Mouse (Mus musculus): Measurements from ENCODE around the gene 9930111J21Rik1. TPM values are rescaled to one million over a fixed set of nuclear protein-coding genes. Genes with fewer than 3 reads are reported as not detected.
A peak's percentile ranks its signal among the peaks of the same experiment; 100 is the strongest.
"Not testable (repeated sequence)": the region's sequence is repeated elsewhere in the genome, so short reads cannot be mapped to it uniquely, and the experiment has no call there.

Gene 9930111J21Rik1
- polyA plus RNA-seq, 1 experiment from 2014 or later: 0.54 TPM

- H3K9me3 ChIP-seq (replicated peaks); DNase-seq; H3K4me3 ChIP-seq (replicated peaks); H3K27ac ChIP-seq; H3K4me2 ChIP-seq; ATAC-seq (ENCODE audit: low read depth); H3K36me3 ChIP-seq; H3K9ac ChIP-seq; H3K27me3 ChIP-seq; H3K4me1 ChIP-seq (replicated peaks): not testable (repeated sequence)
- no CpG with 5 or more reads among the region's 1 CpGs for WGBS (ENCODE audit: insufficient replicate concordance)
Measured at GRCm38 (mm10) chr11:48978240-48978939, 808 bp downstream of the 9930111J21Rik1 start, which contains the start of gene Olfr56. Gene Olfr56 (plus strand): TSS chr11:48978889.

GRCm38 (mm10) chr11:48974686-48975085 is 4.5 kb downstream of the 9930111J21Rik1 start:
- not testable (repeated sequence) for H3K9ac ChIP-seq; H3K4me3 ChIP-seq (replicated peaks); DNase-seq; H3K27me3 ChIP-seq; H3K36me3 ChIP-seq; H3K27ac ChIP-seq; H3K4me2 ChIP-seq; ATAC-seq (ENCODE audit: low read depth); H3K4me1 ChIP-seq (replicated peaks); H3K9me3 ChIP-seq (replicated peaks)
- WGBS (ENCODE audit: insufficient replicate concordance): no CpG with 5 or more reads among the region's 1 CpGs

GRCm38 (mm10) chr11:48946090-48946489 is 33.1 kb downstream of the 9930111J21Rik1 start, which contains the start of gene Psme2b:
Gene Psme2b (minus strand): TSS chr11:48946190.
- H3K4me3 ChIP-seq (replicated peaks); H3K9me3 ChIP-seq (replicated peaks); DNase-seq; H3K9ac ChIP-seq; H3K27ac ChIP-seq; H3K4me1 ChIP-seq (replicated peaks); ATAC-seq (ENCODE audit: low read depth); H3K27me3 ChIP-seq; H3K4me2 ChIP-seq; H3K36me3 ChIP-seq: not testable (repeated sequence)
- WGBS (ENCODE audit: insufficient replicate concordance): 76% methylated on average over 6 of the region's 6 CpGs

GRCm38 (mm10) chr11:48939286-48939685 is 39.9 kb downstream of the 9930111J21Rik1 start:
- not testable (repeated sequence) for ATAC-seq (ENCODE audit: low read depth); H3K4me3 ChIP-seq (replicated peaks); DNase-seq; H3K4me1 ChIP-seq (replicated peaks); H3K36me3 ChIP-seq; H3K27me3 ChIP-seq; H3K9ac ChIP-seq; H3K9me3 ChIP-seq (replicated peaks); H3K27ac ChIP-seq; H3K4me2 ChIP-seq

GRCm38 (mm10) chr11:48935291-48935690 is 43.9 kb downstream of the 9930111J21Rik1 start:
- H3K9me3 ChIP-seq (replicated peaks); H3K4me3 ChIP-seq (replicated peaks); H3K36me3 ChIP-seq; ATAC-seq (ENCODE audit: low read depth); H3K27ac ChIP-seq; H3K27me3 ChIP-seq; DNase-seq; H3K4me2 ChIP-seq; H3K4me1 ChIP-seq (replicated peaks); H3K9ac ChIP-seq: not testable (repeated sequence)
- no CpG with 5 or more reads among the region's 3 CpGs for WGBS (ENCODE audit: insufficient replicate concordance)

- DNase-seq; H3K4me3 ChIP-seq (replicated peaks); H3K4me2 ChIP-seq; H3K36me3 ChIP-seq; H3K9ac ChIP-seq; H3K27me3 ChIP-seq; H3K9me3 ChIP-seq (replicated peaks); H3K4me1 ChIP-seq (replicated peaks); H3K27ac ChIP-seq: not testable (repeated sequence)
- 45% methylated on average over 1 of the region's 1 CpGs for WGBS (ENCODE audit: insufficient replicate concordance)
- 0 out of 2 replicates have a peak, but pooled peaks have one; percentile 51 for ATAC-seq (ENCODE audit: low read depth)
Measured at GRCm38 (mm10) chr11:48933923-48934322, 45.3 kb downstream of the 9930111J21Rik1 start.

- 42% methylated on average over 1 of the region's 1 CpGs for WGBS (ENCODE audit: insufficient replicate concordance)
- not testable (repeated sequence) for ATAC-seq (ENCODE audit: low read depth); H3K4me2 ChIP-seq; H3K4me3 ChIP-seq (replicated peaks); H3K36me3 ChIP-seq; H3K4me1 ChIP-seq (replicated peaks); H3K9me3 ChIP-seq (replicated peaks); H3K9ac ChIP-seq; DNase-seq; H3K27me3 ChIP-seq; H3K27ac ChIP-seq
Measured at GRCm38 (mm10) chr11:48933422-48933821, 45.8 kb downstream of the 9930111J21Rik1 start.

- not testable (repeated sequence) for H3K4me1 ChIP-seq (replicated peaks); H3K4me2 ChIP-seq; H3K9ac ChIP-seq; H3K9me3 ChIP-seq (replicated peaks); DNase-seq; H3K27ac ChIP-seq; H3K36me3 ChIP-seq; H3K4me3 ChIP-seq (replicated peaks); H3K27me3 ChIP-seq; ATAC-seq (ENCODE audit: low read depth)
- WGBS (ENCODE audit: insufficient replicate concordance): 68% methylated on average over 1 of the region's 1 CpGs
Measured at GRCm38 (mm10) chr11:48928068-48928467, 51.1 kb downstream of the 9930111J21Rik1 start.

GRCm38 (mm10) chr11:48926437-48926836 is 52.8 kb downstream of the 9930111J21Rik1 start:
- not testable (repeated sequence) for H3K9me3 ChIP-seq (replicated peaks); H3K4me2 ChIP-seq; H3K9ac ChIP-seq; H3K36me3 ChIP-seq; DNase-seq; H3K27ac ChIP-seq; H3K4me3 ChIP-seq (replicated peaks); H3K4me1 ChIP-seq (replicated peaks); ATAC-seq (ENCODE audit: low read depth); H3K27me3 ChIP-seq

- H3K9me3 ChIP-seq (replicated peaks); ATAC-seq (ENCODE audit: low read depth); H3K4me2 ChIP-seq; H3K4me1 ChIP-seq (replicated peaks); H3K27me3 ChIP-seq; DNase-seq; H3K4me3 ChIP-seq (replicated peaks); H3K27ac ChIP-seq; H3K36me3 ChIP-seq; H3K9ac ChIP-seq: not testable (repeated sequence)
- 27% methylated on average over 5 of the region's 5 CpGs for WGBS (ENCODE audit: insufficient replicate concordance)
Measured at GRCm38 (mm10) chr11:48923818-48924217, 55.4 kb downstream of the 9930111J21Rik1 start.

GRCm38 (mm10) chr11:48918380-48918779 is 60.8 kb downstream of the 9930111J21Rik1 start:
- no peaks in the 10 kb centered on the region for H3K4me1 ChIP-seq (replicated peaks)
- H3K27me3 ChIP-seq: no peaks in the 10 kb centered on the region
- DNase-seq: no peak
- H3K4me2 ChIP-seq: no peak overlapping the region
- H3K27ac ChIP-seq: no peak overlapping the region
- H3K4me3 ChIP-seq (replicated peaks): no peak overlapping the region
- no peak for ATAC-seq (ENCODE audit: low read depth)
- no peaks in the 10 kb centered on the region for H3K9me3 ChIP-seq (replicated peaks)
- 74% methylated on average over 3 of the region's 3 CpGs for WGBS (ENCODE audit: insufficient replicate concordance)
- H3K9ac ChIP-seq: no peak overlapping the region
- H3K36me3 ChIP-seq: no peaks in the 10 kb centered on the region

- no peaks in the 10 kb centered on the region for H3K27me3 ChIP-seq
- ATAC-seq (ENCODE audit: low read depth) (no peak), DNase-seq (no peak)
- no peak overlapping the region for H3K4me3 ChIP-seq (replicated peaks)
- H3K9me3 ChIP-seq (replicated peaks): no peaks in the 10 kb centered on the region
- no peaks in the 10 kb centered on the region for H3K36me3 ChIP-seq
- H3K27ac ChIP-seq: no peak overlapping the region
- no peaks in the 10 kb centered on the region for H3K4me1 ChIP-seq (replicated peaks)
- WGBS (ENCODE audit: insufficient replicate concordance): 60% methylated on average over 1 of the region's 1 CpGs
- no peak overlapping the region for H3K4me2 ChIP-seq
- no peak overlapping the region for H3K9ac ChIP-seq
Measured at GRCm38 (mm10) chr11:48913611-48914010, 65.6 kb downstream of the 9930111J21Rik1 start.
